Mouse (Mus musculus) erythroid progenitor cell, adult 5-6 weeks (primary cell): Measurements from ENCODE around the gene Zfp382. TPM values are rescaled to one million over a fixed set of nuclear protein-coding genes. Genes with fewer than 3 reads are reported as not detected.
"Not testable (repeated sequence)": the region's sequence is repeated elsewhere in the genome, so short reads cannot be mapped to it uniquely, and the experiment has no call there.

Source experiments
- ATAC-seq: replicated peaks from 2 replicates; pipeline ENCODE4 v1.8.0; 2016; ENCODE audit warnings: moderate number of reproducible peaks, mild to moderate bottlenecking, moderate TSS enrichment, inconsistent platforms; ENCODE audit not compliant: poor library complexity, low FRiP score, severe bottlenecking
- total RNA-seq, 2 experiments: library from RNA; stranded (forward) in 1 of 2; stranded (reverse) in 1 of 2; fragments of 150-400 nt in 1 of 2; fragments of 186-747, 209-891 nt in 1 of 2; gene quantifications; 2 replicates each; pipeline versions ENCODE4 v1.2.3 to v1.2.4; 2015 to 2017; ENCODE audit warnings: low replicate concordance in 2 of 2

Gene Zfp382
- total RNA-seq (2015; ENCODE audit: low replicate concordance) (5.4 and 7.9 TPM in 2 replicates), total RNA-seq (2017; ENCODE audit: low replicate concordance) (4.0 and 6.0 TPM in 2 replicates)

GRCm38 (mm10) chr7:30121308-30122187 is at the start of gene Zfp382:
Gene Zfp382 (plus strand): TSS chr7:30121942.
- ATAC-seq, result peak; percentile 96

DNA sequence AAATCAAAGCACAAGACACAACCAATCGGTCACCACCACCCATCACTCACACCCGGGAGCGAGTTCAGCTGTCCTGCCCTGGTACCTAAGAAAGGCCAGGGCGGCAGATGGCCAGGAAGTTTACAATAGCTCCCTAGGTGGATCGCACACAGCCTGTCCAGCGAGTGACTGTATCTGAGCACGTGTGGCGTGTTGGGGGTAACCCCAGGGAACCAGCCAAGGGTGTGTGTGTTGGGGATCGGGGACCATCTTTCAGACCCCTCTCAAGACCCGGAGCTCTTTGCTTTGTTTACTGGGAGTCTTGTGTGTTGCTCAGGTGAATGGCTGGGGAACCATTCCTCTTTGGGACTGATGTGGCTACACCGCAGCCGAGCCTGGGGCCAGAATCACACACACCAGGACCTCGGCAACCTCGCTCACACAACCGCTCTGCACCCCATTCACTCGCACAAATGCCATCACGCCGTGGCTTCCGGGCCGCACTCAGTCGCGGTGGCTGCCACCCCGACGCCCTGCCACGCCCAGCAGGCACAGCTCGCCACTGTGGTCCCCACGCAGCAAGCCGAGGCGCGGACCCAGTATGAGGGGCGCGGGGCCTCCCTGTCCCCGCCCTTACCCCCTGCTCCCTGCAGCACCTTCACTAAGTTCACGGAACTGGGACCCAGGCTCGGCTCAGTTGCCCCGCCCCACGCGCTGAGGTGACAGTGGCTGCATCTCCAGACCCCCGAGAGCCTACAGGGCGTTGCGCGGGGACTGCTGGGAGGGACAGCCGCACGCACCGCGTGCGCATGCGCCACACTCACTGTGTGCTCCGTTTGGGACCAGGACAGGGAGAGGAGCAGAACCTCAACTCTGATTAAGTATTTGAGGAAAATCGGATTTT is 49.4 kb upstream of the Zfp382 start, which contains the start of gene Zfp82:
Zfp82 (minus strand) TSS at position 755 of the 883 bp plus-strand sequence.
- ATAC-seq, result peak; percentile 90

- no peak for ATAC-seq
Measured at GRCm38 (mm10) chr7:30086524-30086923, 35.2 kb upstream of the Zfp382 start.

DNA sequence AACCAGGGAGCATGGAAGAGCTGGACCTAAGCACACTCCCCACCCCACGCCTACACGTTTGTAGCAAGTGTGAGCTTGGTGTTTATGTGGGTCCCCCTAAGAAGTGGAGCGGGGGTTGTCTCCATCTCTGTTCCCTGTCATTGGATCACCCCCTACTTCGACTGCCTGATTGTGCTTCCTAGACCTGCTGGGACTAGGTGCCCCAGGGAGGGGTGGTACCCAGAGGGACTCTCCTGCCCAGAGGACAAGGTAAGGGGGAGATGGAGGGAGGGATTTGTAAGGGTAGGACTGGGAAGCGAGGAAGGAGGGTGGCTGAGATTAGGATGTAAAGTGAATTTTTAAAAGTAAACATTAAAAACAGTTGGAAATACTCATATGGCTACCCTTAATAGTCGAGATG is 32.3 kb upstream of the Zfp382 start:
- no peak for ATAC-seq

DNA sequence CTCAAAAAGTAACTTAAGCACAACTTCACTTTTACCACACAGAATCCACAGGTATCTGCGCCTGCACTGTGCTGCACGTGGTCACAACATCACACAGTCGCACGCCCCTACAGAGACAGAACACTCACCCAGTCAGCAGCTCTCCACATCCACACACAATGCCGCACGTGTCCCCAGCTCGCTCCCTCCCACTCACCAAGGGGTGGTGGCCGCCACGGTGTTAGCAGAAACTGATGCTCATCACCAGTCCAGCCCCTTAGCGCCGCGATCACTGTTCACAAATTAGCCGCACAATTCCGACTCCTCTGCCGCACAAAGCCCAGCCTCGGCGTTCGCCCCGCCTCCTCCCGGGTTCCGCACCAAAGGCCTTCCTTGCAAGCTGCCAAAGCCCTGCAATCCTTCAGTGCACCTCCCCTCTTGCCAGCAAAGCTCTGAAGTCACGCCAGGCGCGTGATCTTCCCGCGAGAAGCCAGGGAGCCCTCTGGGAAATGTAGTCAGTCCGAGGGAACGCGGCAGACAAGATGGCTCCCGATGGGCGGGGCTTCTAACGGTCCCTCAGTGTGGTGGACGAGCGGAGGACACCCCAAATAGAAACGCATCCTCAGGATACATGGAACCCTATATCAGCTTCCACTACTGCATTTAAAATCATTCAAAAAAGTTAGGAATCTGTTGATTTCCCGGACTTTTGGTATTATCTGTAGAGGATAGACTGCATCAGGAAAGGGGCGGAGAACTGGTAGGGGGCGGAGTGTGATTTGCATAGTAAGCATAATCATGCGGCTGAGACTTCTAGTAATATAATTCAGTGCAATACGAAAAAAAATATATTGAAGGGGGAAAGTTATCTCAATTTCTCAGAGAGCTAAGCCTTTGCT is 31.4 kb upstream of the Zfp382 start, which contains the start of the genes Gm26920 and Zfp566:
Gm26920 (minus strand) TSS at position 319 of the 878 bp plus-strand sequence.
Zfp566 (minus strand) TSS at position 436 of the 878 bp plus-strand sequence.
- ATAC-seq, result peak; percentile 89

- peak; percentile 7; the same call in 1 of the 2 replicates for ATAC-seq
Measured at GRCm38 (mm10) chr7:30090970-30091585, 30.7 kb upstream of the Zfp382 start.

GRCm38 (mm10) chr7:30092666-30093065 is 29.1 kb upstream of the Zfp382 start:
- ATAC-seq, result no peak

DNA sequence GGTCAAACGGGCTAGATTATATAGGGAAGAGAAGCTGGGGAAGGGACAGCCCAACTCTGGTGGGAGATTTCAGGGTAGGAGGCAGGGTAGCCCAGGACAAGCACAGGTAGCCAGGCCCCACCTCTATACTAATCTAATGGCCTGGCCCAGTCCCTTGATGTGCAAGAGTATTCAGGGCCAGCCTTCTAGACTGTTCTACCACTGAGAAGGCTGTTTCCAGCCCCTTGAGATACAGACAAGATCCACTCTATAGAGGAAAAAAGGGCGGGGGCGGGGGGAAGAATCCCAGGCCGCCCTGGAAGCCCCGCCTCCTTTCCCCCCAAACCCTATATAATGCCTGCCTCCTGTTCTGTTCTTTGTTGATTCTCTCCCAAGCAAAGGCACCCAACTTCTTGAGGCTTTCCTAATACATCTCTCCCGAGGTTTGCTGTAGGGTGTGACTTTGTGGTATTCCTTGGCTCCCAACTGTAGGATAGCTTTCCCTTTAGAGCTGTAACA is 27.8 kb upstream of the Zfp382 start:
- ATAC-seq, result no peak

DNA sequence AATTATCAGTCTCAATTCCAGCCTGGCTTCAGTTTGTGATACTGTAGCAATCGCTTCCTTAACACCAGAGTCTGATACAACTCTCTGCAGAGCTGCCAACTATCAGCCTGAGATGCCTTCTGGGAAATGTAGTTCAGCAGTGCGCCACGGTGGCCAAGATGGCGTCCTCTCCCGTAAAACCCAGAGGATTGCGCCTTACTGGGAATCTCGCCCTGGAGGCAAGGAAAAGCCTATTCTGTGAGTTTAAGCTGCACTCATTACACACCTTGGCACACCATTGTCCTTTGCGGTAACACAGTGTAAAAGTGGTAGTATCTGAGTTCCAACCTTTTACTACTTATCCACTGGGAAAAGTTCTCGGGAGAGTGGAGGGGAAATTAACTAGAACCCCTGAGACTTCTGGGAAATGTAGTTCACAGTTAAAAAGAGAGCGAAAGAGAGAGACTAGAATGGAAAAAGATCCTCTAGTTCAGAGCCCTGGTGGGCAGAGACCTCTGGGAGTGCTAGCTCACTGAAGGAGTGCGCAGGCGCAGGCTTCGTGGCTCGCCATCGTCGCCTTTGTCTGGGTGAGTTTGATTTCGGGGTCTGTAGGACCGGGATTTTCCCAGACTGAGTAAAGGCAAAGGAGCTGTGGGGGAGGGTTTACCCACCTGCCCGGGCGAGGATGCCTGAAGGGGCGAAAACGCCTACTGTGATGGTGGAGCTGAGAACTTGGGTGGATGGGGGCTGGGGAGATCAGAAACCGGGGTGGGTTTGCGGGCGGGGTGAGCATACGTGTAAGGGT is 26.9 kb upstream of the Zfp382 start, which contains the start of gene Zfp260:
Zfp260 (plus strand) TSS at position 132 of the 784 bp plus-strand sequence.
- peak; percentile 77 for ATAC-seq

GRCm38 (mm10) chr7:30095551-30096125 is 26.1 kb upstream of the Zfp382 start:
- no peak for ATAC-seq

GRCm38 (mm10) chr7:30099297-30099696 is 22.4 kb upstream of the Zfp382 start:
- no peak for ATAC-seq

- ATAC-seq, result no peak
Measured at GRCm38 (mm10) chr7:30116076-30116475, 5.7 kb upstream of the Zfp382 start.

DNA sequence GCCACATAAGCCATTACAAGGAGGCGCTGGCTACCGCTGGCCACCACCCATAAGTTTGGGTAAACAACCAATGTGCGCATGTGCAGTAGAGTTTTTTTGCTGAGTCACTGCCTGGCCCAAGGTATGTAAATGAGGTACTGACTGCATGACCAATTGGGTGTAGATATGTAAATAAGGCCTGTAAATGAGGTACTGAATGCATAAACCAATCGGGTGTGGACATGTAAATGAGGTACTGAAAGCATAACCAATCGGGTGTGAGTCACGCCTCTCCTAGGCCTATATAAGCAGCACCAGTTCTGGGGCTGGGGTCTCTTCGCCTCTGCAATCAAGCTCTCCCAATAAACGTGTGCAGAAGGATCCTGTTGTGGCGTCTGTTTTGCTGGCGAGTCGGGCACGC is 3.8 kb upstream of the Zfp382 start:
- ATAC-seq, result not testable (repeated sequence)

- no peak for ATAC-seq
Measured at GRCm38 (mm10) chr7:30122188-30122530, 417 bp downstream of the Zfp382 start.

DNA sequence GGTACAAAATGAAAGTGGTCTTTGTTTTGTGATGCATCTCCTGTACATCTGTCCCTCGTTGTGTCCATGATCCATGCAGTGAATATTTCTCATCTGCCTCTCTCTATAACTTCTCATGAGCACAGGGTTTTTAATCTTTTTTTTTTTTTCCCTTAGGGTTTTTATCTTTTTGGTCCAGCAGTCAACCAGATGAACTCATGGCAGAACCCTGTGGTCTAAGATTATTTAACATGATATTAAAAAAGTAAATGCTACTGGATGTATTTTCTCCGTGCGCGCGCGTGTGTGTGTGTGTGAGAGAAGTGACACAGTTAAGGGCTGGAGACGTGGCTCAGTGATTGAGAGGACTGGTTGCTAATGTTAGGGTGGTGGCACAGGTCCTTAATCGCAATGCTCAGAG is 8.2 kb downstream of the Zfp382 start:
- ATAC-seq, result no peak

DNA sequence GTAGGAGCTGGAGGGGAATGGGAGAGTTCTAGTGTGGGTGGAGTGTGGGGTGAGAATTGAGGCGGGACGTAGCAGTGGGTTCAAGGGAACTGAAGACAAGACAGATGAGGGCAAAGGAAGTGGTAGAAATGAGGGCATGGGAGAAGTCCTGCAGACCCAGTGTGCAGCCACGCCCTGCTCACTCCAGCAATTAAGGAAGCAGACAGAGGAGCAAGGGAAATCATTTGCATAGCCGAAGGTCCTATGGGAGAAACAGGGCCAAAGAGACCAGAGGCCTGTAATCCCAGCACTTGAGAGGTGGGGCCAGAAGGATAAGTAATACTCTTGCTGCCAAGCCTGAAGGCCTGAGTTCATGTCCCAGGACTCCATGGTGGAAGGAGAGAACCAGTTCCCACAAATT is 10.7 kb downstream of the Zfp382 start:
- no peak for ATAC-seq

GRCm38 (mm10) chr7:30136826-30137225 is 15.1 kb downstream of the Zfp382 start:
- ATAC-seq, result no peak

GRCm38 (mm10) chr7:30143170-30143554 is 21.4 kb downstream of the Zfp382 start:
- no peak for ATAC-seq
